Mouse (Mus musculus) layer of hippocampus, adult 9-10 months (tissue): ENCODE data around the gene Olfr1033.
"Not testable (repeated sequence)": the region's sequence is repeated elsewhere in the genome, so short reads cannot be mapped to it uniquely, and the experiment has no call there.

Source experiments
- DNase-seq: peaks from one replicate; pipeline ENCODE4 v3.0.0; 2022; ENCODE audit warnings: low spot score

The Olfr1033 gene

DNA sequence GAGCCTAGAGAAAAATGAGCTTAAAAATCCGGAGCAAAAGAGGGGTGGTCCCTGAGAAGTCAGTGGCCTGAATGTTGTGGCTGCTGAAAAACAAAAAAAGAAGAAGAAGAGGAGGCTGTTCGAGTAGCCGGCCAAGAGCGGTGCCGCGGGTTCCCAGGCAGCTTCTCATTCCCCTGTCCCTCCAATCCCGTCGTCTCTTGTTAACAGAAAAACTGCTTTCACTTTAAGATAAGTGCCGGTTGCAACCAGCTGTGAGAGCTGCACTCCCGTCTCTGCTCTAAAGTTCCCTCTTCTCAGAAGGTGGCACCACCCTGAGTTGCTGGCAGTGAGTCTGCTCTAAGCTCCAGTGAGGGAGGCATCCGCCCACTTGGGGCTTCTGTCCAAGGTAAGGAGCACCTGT lies at the start of gene Olfr1033:
Olfr1033 (plus strand) TSS at position 228 of the 400 bp plus-strand sequence.
- DNase-seq: not testable (repeated sequence)

DNA sequence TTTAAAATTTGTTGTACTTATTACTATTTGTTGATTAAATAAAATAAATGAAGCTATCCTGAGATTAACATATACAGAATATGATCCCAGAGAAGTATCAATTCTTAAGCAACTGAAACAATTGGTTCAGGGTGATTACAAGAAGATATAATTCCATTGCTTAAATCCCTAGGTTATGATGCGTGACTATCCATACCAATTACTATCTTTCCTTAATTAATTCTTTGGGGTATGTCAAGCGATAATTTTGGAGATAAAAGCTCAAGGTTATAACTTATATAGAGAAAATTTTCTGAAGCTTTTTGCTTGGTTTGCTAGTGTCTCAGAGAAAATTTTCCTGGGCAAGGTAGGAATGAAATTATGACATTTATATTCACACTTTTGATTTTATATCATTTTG lies 46.8 kb upstream of the Olfr1033 start, which contains the start of gene Olfr1029:
Olfr1029 (plus strand) TSS at position 301 of the 400 bp plus-strand sequence.
- no peak for DNase-seq

DNA sequence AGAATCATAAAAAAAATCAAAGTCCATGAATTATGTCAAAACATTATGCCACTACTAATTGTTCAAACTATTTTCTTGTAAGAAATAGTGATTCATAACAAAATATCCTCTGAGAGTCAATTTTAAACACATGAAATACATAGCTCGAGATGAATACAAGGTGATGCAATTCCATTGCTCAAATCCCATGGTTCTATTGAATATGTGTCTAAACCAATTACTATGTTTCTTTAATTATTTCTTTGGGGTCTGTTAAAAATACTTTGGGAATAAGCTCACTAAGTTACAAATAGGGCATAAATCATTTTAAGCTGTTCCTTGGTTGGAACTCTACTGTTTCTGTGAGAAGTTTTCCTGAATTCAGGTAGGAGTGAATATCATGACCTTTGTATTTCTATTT lies 41.5 kb upstream of the Olfr1033 start, which contains the start of gene Olfr1030:
Olfr1030 (plus strand) TSS at position 301 of the 400 bp plus-strand sequence.
- no peak for DNase-seq

DNA sequence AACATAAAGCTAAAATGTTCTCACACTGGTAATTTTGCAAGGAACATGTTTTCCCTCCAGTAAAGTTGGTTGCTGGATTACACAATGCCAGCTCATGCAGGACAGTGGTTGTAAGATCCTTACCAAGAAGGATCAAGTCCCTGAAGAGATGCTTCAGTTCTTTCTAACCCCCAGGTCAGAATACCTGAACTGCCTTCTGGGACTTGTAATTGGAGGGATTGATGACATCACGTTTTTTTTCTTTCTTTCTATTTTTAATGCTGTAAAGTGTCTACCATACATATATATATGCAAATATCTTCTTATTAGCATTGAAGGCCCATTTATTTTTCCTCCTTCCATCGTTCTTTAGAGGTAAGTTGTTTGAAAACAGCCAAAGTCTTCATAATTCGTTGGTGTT lies 30.4 kb upstream of the Olfr1033 start, which contains the start of gene Olfr1031:
Olfr1031 (plus strand) TSS at position 301 of the 400 bp plus-strand sequence.
- DNase-seq: no peak

DNA sequence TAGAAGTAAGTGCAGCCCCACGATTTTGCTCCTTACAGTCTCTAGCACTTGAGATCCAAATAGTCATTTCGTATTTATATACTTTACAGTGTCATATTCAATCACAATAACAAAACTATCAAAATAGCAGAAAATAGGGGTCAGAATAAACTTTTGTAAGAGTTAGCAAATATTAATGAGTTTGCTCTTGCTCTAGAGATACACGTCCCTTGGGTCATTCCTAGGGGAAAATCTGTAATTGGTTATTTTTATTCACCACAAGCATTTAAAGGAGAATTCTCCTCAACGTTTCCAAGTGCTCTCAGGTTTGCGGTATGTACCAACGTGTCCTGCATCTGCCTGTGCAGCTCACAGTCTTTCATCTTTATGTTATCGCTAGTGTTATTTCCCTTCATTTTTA lies 15.2 kb upstream of the Olfr1033 start, which contains the start of gene Olfr1032:
Olfr1032 (plus strand) TSS at position 301 of the 400 bp plus-strand sequence.
- DNase-seq: no peak

DNA sequence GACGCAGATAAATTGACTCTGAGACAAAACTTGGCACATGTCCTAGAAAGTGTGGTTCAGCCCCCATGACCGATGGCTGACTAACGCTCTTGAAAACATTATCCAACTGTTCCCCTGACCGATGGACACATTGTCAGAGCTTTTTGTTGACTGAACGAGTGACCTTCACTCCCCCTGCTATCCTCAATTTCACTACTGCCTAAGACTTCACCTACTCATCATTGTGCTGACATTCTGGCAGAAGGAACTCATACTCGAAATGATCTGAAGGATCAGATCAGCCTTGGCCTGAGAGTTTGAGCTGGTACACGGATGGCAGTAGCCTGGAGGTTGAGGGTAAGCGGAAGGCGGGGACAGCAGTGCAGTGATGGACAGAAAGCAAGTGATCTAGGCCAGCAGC lies 1.1 kb downstream of the Olfr1033 start:
- DNase-seq: not testable (repeated sequence)

DNA sequence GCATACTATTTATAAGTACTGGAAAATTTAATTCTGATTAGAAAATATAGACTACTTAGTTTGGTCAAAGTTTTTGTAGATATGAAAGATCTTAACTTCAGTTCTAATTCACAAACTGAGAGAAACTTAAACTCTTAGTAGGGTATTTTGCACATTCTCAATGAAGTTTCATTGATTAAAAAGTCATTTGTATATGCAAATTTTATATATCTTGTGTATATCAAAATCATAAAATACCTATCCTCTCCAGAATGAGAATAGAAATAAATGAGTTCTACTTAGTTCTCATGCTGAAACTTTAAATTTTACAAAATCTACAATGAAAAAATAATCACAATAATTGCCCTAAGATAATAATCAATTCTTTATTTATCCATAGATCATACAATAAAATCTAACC lies 25.1 kb downstream of the Olfr1033 start, which contains the start of gene Olfr1034:
Olfr1034 (plus strand) TSS at position 301 of the 400 bp plus-strand sequence.
- no peak for DNase-seq

DNA sequence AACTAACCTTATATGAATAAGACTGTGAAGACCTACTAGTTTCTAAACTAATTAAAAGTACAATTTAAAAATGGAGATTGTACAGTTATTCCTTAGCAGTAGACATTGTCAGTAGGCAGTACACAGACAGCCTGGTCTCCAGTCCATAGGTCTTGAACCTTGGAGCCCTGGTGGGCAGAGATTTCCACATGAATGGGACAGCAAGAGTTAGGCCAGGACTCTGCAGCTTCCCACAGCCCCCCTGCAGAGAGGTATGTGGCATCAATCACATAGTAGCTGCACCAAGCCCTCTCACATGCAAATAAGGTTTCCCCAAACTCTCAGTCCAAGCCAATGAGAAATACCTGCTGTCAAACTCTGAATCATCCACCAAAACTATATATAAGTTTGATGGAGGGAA lies 30.3 kb downstream of the Olfr1033 start:
- DNase-seq: not testable (repeated sequence)

DNA sequence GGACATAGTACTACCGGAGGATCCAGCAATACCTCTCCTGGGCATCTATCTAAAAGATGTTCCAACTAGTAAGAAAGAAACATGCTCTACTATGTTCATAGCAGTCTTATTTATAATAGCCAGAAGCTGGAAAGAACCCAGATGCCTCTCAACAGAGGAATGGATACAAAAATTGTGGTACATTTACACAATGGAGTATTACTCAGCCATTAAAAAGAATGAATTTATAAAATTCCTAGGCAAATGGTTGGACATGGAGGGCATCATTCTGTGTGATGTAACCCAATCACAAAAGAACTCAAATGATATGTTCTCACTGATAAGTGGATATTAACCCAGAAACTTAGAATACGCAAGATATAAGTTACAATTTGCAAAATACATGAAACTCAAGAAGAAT lies 43.3 kb downstream of the Olfr1033 start:
- not testable (repeated sequence) for DNase-seq

DNA sequence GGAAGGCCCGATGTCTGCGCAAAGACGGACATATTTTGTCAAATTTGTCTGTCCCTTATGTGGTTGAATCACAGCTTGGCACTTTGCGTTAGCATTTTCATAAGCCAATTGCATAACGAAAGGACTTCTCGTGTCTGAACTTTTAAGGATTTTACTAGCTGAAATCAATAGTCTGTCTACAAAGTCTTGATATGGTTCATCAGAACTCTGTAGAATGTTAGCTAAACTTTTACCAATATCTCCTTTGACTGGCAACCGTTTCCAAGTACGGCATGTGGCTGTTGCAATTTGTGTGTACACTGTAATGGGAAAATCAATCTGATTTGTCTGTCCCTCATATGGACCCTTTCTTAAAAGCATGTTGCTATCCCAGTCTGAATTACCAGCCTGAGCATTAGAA lies 49.8 kb downstream of the Olfr1033 start:
- DNase-seq: no peak

DNA sequence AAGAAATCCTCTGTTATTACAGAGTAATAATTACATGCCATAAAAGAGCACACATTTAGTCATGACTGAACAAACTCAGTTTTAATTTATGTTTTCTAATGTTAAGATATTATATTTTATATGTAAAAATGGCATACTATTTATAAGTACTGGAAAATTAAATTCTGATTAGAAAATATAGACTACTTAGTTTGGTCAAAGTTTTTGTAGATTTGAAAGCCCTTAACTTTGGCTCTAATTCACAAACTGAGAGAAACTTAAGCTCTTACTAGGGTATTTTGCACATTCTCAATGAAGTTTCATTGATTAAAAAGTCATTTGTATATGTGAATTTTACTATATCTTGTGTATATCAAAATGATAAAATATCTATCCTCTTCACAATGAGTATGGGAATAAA lies 53.3 kb downstream of the Olfr1033 start, which contains the start of gene Olfr1036:
Olfr1036 (plus strand) TSS at position 301 of the 400 bp plus-strand sequence.
- DNase-seq: not testable (repeated sequence)

DNA sequence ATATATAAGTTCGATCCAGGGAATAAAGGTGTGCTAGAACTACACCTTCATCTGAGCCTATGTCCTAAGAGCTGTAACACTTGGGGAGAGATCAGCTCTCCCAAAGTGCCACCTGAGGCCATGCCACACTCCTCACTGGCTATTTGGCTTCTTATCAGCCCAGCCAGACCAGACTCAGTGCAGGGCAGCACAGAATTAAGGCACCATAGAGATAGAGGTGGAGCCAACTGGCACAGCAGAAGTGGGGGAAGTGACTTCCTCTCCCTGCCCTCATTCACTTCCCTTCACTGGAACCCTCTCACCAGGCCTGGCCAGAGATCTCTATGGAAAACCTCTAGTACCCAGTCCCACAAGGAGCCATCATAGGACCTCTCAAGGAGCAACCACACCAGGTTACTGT lies 60.0 kb downstream of the Olfr1033 start:
- DNase-seq: not testable (repeated sequence)

DNA sequence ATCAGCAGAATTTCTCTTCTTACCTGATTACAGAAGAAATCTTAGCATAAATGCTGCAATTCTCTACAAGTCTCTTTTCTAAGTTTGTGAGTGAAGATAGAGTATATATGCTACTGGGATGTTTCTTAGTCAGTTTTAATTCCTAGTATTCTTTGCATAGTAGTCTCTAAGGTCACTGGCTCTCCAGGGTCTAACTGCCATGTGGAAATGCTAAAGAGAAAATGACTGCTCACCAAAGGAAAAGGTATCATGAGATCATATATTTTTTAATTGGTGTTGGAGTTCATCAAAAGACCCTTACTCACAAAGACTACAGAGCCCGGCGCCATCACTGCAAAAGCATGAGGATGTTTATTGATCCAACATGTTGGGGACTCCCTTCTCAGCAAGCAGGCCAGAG lies 66.9 kb downstream of the Olfr1033 start, which contains the start of gene Olfr1037:
Olfr1037 (minus strand) TSS at position 101 of the 400 bp plus-strand sequence.
- DNase-seq: no peak
